Mouse (Mus musculus): ENCODE measurements at regions not wholly inside any gene's neighbourhood (a gene's known extent, or its start where the extent isn't known, plus 50 kb on each side); places are given as distances from the start of the nearest gene placed in this dataset.
A peak's percentile ranks its signal among the peaks of the same experiment; 100 is the strongest.

- no peak for TF ChIP-seq CTCF (IDR thresholded peaks at IDR 0.05; ENCODE audit: low read depth, low read length)
- no peak overlapping the region for H3K27ac ChIP-seq (ENCODE audit: insufficient read depth, low read depth, low read length)
- H3K4me3 ChIP-seq (ENCODE audit: insufficient read depth, low read length), result no peak overlapping the region
- no peaks in the 10 kb centered on the region for H3K4me1 ChIP-seq (ENCODE audit: control insufficient read depth, insufficient read depth, low read length)
Observed at GRCm38 (mm10) chr6:117237096-117237495, 68.8 kb downstream of the Cxcl12 start.

GRCm38 (mm10) chr6:117241206-117241605 is 72.9 kb downstream of the Cxcl12 start:
- no peak overlapping the region for H3K27ac ChIP-seq (ENCODE audit: insufficient read depth, low read depth, low read length)
- TF ChIP-seq CTCF (IDR thresholded peaks at IDR 0.05; ENCODE audit: low read depth, low read length) (no peak), POLR2A (IDR thresholded peaks at IDR 0.05; ENCODE audit: borderline replicate concordance, low read depth, low read length) (no peak)
- no peaks in the 10 kb centered on the region for H3K4me1 ChIP-seq (ENCODE audit: control insufficient read depth, insufficient read depth, low read length)
- no peak overlapping the region for H3K4me3 ChIP-seq (ENCODE audit: insufficient read depth, low read length)

- H3K4me3 ChIP-seq (ENCODE audit: insufficient read depth, low read length), result no peak overlapping the region
- TF ChIP-seq CTCF (IDR thresholded peaks at IDR 0.05; ENCODE audit: low read depth, low read length), result no peak
- TF ChIP-seq POLR2A (IDR thresholded peaks at IDR 0.05; ENCODE audit: borderline replicate concordance, low read depth, low read length), result no peak
- H3K27ac ChIP-seq (ENCODE audit: insufficient read depth, low read depth, low read length), result no peak overlapping the region
- no peaks in the 10 kb centered on the region for H3K4me1 ChIP-seq (ENCODE audit: control insufficient read depth, insufficient read depth, low read length)
Observed at GRCm38 (mm10) chr6:117245398-117245797, 77.1 kb downstream of the Cxcl12 start.

GRCm38 (mm10) chr6:117245849-117246248 is 77.5 kb downstream of the Cxcl12 start:
- H3K4me3 ChIP-seq (ENCODE audit: insufficient read depth, low read length), result no peak overlapping the region
- H3K27ac ChIP-seq (ENCODE audit: insufficient read depth, low read depth, low read length), result no peak overlapping the region
- no peaks in the 10 kb centered on the region for H3K4me1 ChIP-seq (ENCODE audit: control insufficient read depth, insufficient read depth, low read length)
- TF ChIP-seq CTCF (IDR thresholded peaks at IDR 0.05; ENCODE audit: low read depth, low read length), result no peak
- no peak for TF ChIP-seq POLR2A (IDR thresholded peaks at IDR 0.05; ENCODE audit: borderline replicate concordance, low read depth, low read length)

- no peaks in the 10 kb centered on the region for H3K4me1 ChIP-seq (ENCODE audit: control insufficient read depth, insufficient read depth, low read length)
- no peak overlapping the region for H3K27ac ChIP-seq (ENCODE audit: insufficient read depth, low read depth, low read length)
- H3K4me3 ChIP-seq (ENCODE audit: insufficient read depth, low read length), result no peak overlapping the region
- peak; percentile 75 for TF ChIP-seq CTCF (IDR thresholded peaks at IDR 0.05; ENCODE audit: low read depth, low read length)
- TF ChIP-seq POLR2A (IDR thresholded peaks at IDR 0.05; ENCODE audit: borderline replicate concordance, low read depth, low read length), result no peak
Observed at GRCm38 (mm10) chr6:117249230-117249921, 81.0 kb downstream of the Cxcl12 start.

- TF ChIP-seq CTCF (IDR thresholded peaks at IDR 0.05; ENCODE audit: low read depth, low read length), result no peak
- TF ChIP-seq POLR2A (IDR thresholded peaks at IDR 0.05; ENCODE audit: borderline replicate concordance, low read depth, low read length), result no peak
- H3K4me3 ChIP-seq (ENCODE audit: insufficient read depth, low read length), result no peak overlapping the region
- H3K27ac ChIP-seq (ENCODE audit: insufficient read depth, low read depth, low read length), result no peak overlapping the region
Observed at GRCm38 (mm10) chr6:117250051-117250450, 81.7 kb downstream of the Cxcl12 start.

GRCm38 (mm10) chr6:117251383-117251925 is 83.1 kb downstream of the Cxcl12 start:
- TF ChIP-seq POLR2A (IDR thresholded peaks at IDR 0.05; ENCODE audit: borderline replicate concordance, low read depth, low read length) (no peak), CTCF (IDR thresholded peaks at IDR 0.05; ENCODE audit: low read depth, low read length) (no peak)
- Histone ChIP-seq H3K4me1 (ENCODE audit: control insufficient read depth, insufficient read depth, low read length) (no peaks in the 10 kb centered on the region), H3K27ac (ENCODE audit: insufficient read depth, low read depth, low read length) (no peak overlapping the region), H3K4me3 (ENCODE audit: insufficient read depth, low read length) (no peak overlapping the region)

More at GRCm38 (mm10) chr6:117250051-117250450, 81.7 kb downstream of the Cxcl12 start:
- H3K4me1 ChIP-seq (ENCODE audit: control insufficient read depth, insufficient read depth, low read length), result no peaks in the 10 kb centered on the region

- Histone ChIP-seq H3K4me1 (ENCODE audit: control insufficient read depth, insufficient read depth, low read length) (no peaks in the 10 kb centered on the region), H3K4me3 (ENCODE audit: insufficient read depth, low read length) (no peak overlapping the region), H3K27ac (ENCODE audit: insufficient read depth, low read depth, low read length) (no peak overlapping the region)
- TF ChIP-seq POLR2A (IDR thresholded peaks at IDR 0.05; ENCODE audit: borderline replicate concordance, low read depth, low read length), result no peak
- no peak for TF ChIP-seq CTCF (IDR thresholded peaks at IDR 0.05; ENCODE audit: low read depth, low read length)
Observed at GRCm38 (mm10) chr6:117252361-117252760, 84.0 kb downstream of the Cxcl12 start.

- TF ChIP-seq POLR2A (IDR thresholded peaks at IDR 0.05; ENCODE audit: borderline replicate concordance, low read depth, low read length) (no peak), CTCF (IDR thresholded peaks at IDR 0.05; ENCODE audit: low read depth, low read length) (no peak)
- H3K4me1 ChIP-seq (ENCODE audit: control insufficient read depth, insufficient read depth, low read length), result no peaks in the 10 kb centered on the region
- no peak overlapping the region for H3K27ac ChIP-seq (ENCODE audit: insufficient read depth, low read depth, low read length)
- no peak overlapping the region for H3K4me3 ChIP-seq (ENCODE audit: insufficient read depth, low read length)
Observed at GRCm38 (mm10) chr6:117253036-117253435, 84.7 kb downstream of the Cxcl12 start.

GRCm38 (mm10) chr6:117253586-117254330 is 85.4 kb downstream of the Cxcl12 start:
- Histone ChIP-seq H3K4me3 (ENCODE audit: insufficient read depth, low read length) (no peak overlapping the region), H3K27ac (ENCODE audit: insufficient read depth, low read depth, low read length) (no peak overlapping the region), H3K4me1 (ENCODE audit: control insufficient read depth, insufficient read depth, low read length) (no peaks in the 10 kb centered on the region)
- TF ChIP-seq POLR2A (IDR thresholded peaks at IDR 0.05; ENCODE audit: borderline replicate concordance, low read depth, low read length) (no peak), CTCF (IDR thresholded peaks at IDR 0.05; ENCODE audit: low read depth, low read length) (no peak)
